Mouse (Mus musculus) hindbrain, postnatal 0 days (tissue): ENCODE data around the gene Wbp11. TPM values are rescaled to one million over a fixed set of nuclear protein-coding genes. Genes with fewer than 3 reads are reported as not detected.
A peak's percentile ranks its signal among the peaks of the same experiment; 100 is the strongest.

ENCODE experiments used
- ATAC-seq: fragments of 200-750 bp; cut with Nextera tagmentation; 2 replicates; pipeline ENCODE4 v1.8.0; 2017; ENCODE audit warnings: mild to moderate bottlenecking, moderate TSS enrichment, moderate library complexity
- DNase-seq: peaks from one replicate; pipeline ENCODE4 v3.0.0-alpha.2; 2015; ENCODE audit warnings: low spot score
- H3K27ac ChIP-seq: fragments of 300-500 bp; sonication (generic); 2 replicates; pipeline ENCODE4 v1.5.1; 2014; ENCODE audit warnings: mild to moderate bottlenecking
- H3K27me3 ChIP-seq: fragments of 300-500 bp; sonication (generic); 2 replicates; pipeline ENCODE4 v1.6.1; 2014; ENCODE audit warnings: low read length, mixed read lengths; ENCODE audit not compliant: insufficient read depth
- H3K36me3 ChIP-seq: fragments of 300-500 bp; sonication (generic); 2 replicates; pipeline ENCODE4 v1.6.1; 2014; ENCODE audit warnings: low read length, mixed read lengths; ENCODE audit not compliant: insufficient read depth
- H3K4me1 ChIP-seq: fragments of 300-500 bp; sonication (generic); 2 replicates; pipeline ENCODE4 v1.6.1; 2014; ENCODE audit warnings: antibody characterized with exemption, low read length, mixed read lengths; ENCODE audit not compliant: insufficient read depth
- H3K4me2 ChIP-seq: fragments of 300-500 bp; sonication (generic); 2 replicates; pipeline ENCODE4 v1.6.1; 2014; ENCODE audit warnings: low read depth, mild to moderate bottlenecking, low read length, moderate library complexity, mixed read lengths
- H3K4me3 ChIP-seq: fragments of 300-500 bp; sonication (generic); 2 replicates; pipeline ENCODE4 v1.5.1; 2014; ENCODE audit warnings: low read length
- H3K9ac ChIP-seq: fragments of 300-500 bp; sonication (generic); replicated peaks from 2 replicates; pipeline ENCODE4 v1.6.1; 2014; ENCODE audit warnings: mild to moderate bottlenecking, low read length, moderate library complexity, mixed read lengths
- H3K9me3 ChIP-seq: fragments of 300-500 bp; sonication (generic); 2 replicates; pipeline ENCODE4 v1.6.1; 2016; ENCODE audit warnings: low read length, mixed read lengths
- CTCF ChIP-seq: IDR thresholded peaks from 2 replicates; pipeline ENCODE4 v1.5.1; 2016; ENCODE audit warnings: antibody characterized with exemption, control low read depth, low read depth
- WGBS: fragments of 180-500 bp; shearing (Covaris S2); extraction: QIAGEN DNeasy Blood & Tissue Kit; methylation state at CpG from one replicate; pipeline ENCODE4 v1.1.7; 2014; 5-methylcytosine and 5-hydroxymethylcytosine counted together
- polyA plus RNA-seq: library from polyadenylated mRNA; unstranded; fragments of >200 nt; fragmentation: Nextera tagmentation; extraction: Ambion mirVana; gene quantifications from 2 replicates; pipeline ENCODE4 v1.2.1, GENCODE M21; 2015
- total RNA-seq: library from RNA; depleted of rRNA; stranded (reverse); fragments of >200 nt; gene quantifications from 2 replicates; pipeline ENCODE4 v1.2.3, GENCODE M21; 2014

Wbp11 gene
- total and polyA plus RNA-seq, 2 experiments from 2014 or later: 39.4 to 81.2 TPM

DNA sequence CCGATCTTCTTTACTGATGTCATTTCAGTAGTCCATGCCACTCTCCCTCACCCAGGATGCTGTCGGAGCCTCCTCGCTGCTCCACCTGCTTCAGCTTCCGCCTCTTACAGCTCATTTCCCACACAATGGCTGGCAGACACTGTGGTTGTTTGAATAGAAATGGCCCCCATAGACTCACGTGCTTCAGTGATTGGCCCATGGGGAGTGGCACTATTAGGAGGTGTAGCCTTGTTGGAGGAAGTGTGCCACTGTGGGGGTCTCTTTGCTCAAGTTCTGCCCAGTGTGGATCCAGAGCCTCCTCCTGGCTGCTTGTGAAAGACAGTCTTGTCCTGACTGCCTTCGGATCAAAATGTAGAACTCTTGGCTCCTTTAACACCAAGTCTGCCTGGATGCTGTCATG lies 32.2 kb downstream of the Wbp11 start:
- 53% methylated on average over 6 of the region's 6 CpGs for WGBS
- Histone ChIP-seq H3K36me3 (no peaks in the 10 kb centered on the region), H3K4me2 (no peak overlapping the region), H3K27ac (no peak overlapping the region), H3K9me3 (no peaks in the 10 kb centered on the region), H3K27me3 (no peaks in the 10 kb centered on the region), H3K4me1 (peaks cover 6% of the 10 kb centered on the region), H3K4me3 (no peak overlapping the region), H3K9ac (no peak overlapping the region)
- no peak for TF ChIP-seq CTCF
- ATAC-seq (no peak; the same call in 1 of the 2 replicates), DNase-seq (no peak)

DNA sequence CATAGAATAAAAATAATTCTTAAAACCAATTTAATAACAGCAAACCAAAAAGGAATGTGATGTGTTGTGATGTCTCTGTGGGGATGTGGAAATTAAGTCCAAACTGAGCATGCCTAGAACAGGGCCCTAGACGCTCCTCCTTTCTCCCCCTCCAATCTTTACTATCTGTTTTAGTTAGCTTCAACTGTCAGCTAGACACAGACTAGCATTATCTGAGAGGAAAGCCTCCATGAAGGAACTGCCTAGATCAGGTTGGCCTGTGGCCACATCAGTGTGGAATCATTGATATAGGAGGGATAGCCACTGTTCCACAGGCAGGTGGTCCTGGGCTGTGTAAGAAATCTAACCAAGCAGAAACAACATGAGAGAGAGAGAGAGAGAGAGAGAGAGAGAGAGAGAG lies 32.9 kb downstream of the Wbp11 start:
- H3K27me3 ChIP-seq: no peaks in the 10 kb centered on the region
- H3K9ac ChIP-seq: no peak overlapping the region
- no peak for TF ChIP-seq CTCF
- DNase-seq: no peak
- no peak for ATAC-seq
- H3K4me2 ChIP-seq: no peak overlapping the region
- no peak overlapping the region for H3K4me3 ChIP-seq
- no peak overlapping the region for H3K27ac ChIP-seq
- no peaks in the 10 kb centered on the region for H3K36me3 ChIP-seq
- no peaks in the 10 kb centered on the region for H3K9me3 ChIP-seq
- 53% methylated on average over 1 of the region's 1 CpGs for WGBS
- H3K4me1 ChIP-seq: peaks cover 6% of the 10 kb centered on the region

DNA sequence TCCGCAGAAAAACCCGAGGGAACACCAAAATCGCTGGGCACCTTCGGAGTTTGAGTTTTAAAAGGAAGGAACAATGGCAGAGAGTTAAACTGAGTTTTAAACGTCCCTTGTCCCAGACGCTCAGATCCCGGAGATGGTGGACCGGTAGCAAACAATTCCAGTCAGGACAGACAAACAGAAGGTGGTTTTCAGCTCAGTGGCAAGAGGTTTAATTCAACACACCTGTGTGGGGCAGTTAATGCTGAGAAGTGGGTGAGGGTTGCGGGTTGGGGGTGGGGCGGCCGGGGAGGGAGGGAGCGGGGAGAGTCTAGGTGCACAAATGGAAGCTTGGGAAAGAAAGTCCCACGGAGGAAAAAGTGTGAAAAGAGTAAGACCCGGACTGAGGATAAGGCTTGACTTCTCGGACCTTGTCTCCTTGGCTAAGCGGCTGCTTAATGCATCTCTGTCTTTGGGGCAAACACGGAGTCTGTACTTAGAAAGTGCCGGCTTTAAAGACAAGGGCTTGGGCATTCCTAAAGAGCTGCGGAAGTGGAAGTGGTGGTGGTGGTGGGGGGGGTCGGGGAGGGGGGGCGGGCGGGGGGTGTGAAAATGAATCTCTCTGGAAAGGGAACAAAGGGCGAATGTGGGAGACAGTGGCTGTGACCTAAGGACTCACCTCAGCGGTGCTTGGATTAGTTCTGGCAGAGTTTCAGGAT lies 34.1 kb downstream of the Wbp11 start:
- no peaks in the 10 kb centered on the region for H3K9me3 ChIP-seq
- DNase-seq (peak; percentile 8), ATAC-seq (no peak)
- 1% methylated on average over 21 of the region's 24 CpGs for whole genome bisulfite sequencing
- peak overlapping the region; percentile 29 for H3K4me3 ChIP-seq
- TF ChIP-seq CTCF: no peak
- no peaks in the 10 kb centered on the region for H3K36me3 ChIP-seq
- peaks cover 6% of the 10 kb centered on the region for H3K4me1 ChIP-seq
- no peak overlapping the region for H3K27ac ChIP-seq
- H3K27me3 ChIP-seq: no peaks in the 10 kb centered on the region
- peak overlapping the region; percentile 62 for H3K4me2 ChIP-seq
- H3K9ac ChIP-seq: no peak overlapping the region

DNA sequence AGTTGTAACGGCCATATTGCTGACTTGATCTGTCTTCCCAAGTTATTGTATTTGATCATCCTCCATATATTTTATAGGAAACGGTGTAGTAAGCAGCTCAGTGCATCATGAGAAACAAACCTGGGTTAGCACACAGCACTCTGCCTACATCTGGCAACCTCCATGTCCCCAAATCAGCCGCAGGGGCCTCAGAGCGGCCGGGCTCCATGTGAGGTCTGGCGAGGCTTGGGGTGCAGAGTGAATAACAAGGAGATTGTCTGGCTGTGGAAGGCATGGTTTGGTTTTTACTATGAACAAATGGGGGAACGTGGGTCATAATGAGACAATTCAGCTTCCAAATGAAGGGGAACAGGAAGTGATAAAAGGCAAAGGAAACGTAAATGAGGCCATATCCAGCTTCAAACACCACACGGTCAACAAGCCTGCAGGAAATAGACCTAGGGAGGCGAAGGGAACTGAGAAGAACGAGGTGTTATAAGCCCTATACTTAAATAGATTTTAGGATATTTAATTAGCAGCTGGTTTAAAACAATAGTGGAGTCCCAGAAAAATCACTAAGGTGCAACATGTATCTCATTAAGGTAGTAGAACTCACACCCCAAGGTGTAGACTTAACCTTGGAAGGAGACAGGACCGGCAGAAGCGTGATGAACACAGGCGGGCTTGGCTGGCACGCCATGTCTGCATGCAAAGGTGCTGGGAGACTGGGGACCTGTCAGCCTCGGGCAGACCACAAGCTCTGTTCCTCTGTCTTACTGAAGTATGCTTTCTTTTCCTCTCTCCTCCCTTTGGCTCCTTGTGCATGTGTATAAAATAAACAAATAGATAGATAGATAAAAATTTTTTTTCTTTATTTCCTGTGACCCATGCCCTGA lies 34.9 kb downstream of the Wbp11 start:
- WGBS: 33% methylated on average over 16 of the region's 16 CpGs
- no peak overlapping the region for H3K9ac ChIP-seq

DNA sequence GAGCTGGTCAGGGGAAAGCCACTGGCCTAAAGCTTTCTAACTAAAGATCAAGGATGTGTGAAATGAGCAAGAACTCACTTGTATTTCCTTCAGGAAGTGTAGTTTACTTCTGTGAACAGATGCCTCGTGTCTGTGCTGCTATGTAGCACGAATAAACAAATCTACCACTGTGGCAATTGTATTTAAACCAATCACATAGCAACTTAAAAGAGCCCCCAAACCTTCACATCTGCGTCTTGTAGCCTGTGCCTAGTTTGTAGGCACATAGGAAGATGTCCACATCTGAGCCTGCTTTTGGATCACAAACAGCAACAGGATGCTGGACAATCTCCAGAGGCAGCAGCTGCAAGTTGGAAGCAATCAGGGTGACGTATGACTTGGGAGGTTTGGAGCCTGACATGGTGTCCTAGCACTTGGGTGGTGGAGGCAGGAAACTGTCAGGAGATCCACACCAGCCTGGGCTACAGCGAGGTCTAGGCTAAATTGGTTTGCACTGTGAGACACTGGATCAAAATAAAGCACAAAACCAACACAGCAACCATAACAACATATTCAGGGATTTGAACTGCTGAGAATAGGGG lies 38.6 kb downstream of the Wbp11 start:
- peaks cover 6% of the 10 kb centered on the region for H3K4me1 ChIP-seq
- H3K27ac ChIP-seq: no peak overlapping the region
- DNase-seq (no peak), ATAC-seq (no peak)
- H3K4me2 ChIP-seq: no peak overlapping the region
- TF ChIP-seq CTCF: no peak
- H3K9ac ChIP-seq: no peak overlapping the region
- no peaks in the 10 kb centered on the region for H3K36me3 ChIP-seq
- no peak overlapping the region for H3K4me3 ChIP-seq
- H3K27me3 ChIP-seq: no peaks in the 10 kb centered on the region
- H3K9me3 ChIP-seq: no peaks in the 10 kb centered on the region
- 75% methylated on average over 5 of the region's 5 CpGs for WGBS

More for the DNA sequence above, 34.9 kb downstream of the Wbp11 start:
- no peaks in the 10 kb centered on the region for H3K9me3 ChIP-seq
- H3K27ac ChIP-seq: no peak overlapping the region
- H3K4me1 ChIP-seq: peaks cover 6% of the 10 kb centered on the region
- H3K4me3 ChIP-seq: peak overlapping the region; percentile 29
- TF ChIP-seq CTCF: no peak
- no peak for ATAC-seq
- peak overlapping the region; percentile 62 for H3K4me2 ChIP-seq
- no peaks in the 10 kb centered on the region for H3K36me3 ChIP-seq
- H3K27me3 ChIP-seq: no peaks in the 10 kb centered on the region
- no peak for DNase-seq

DNA sequence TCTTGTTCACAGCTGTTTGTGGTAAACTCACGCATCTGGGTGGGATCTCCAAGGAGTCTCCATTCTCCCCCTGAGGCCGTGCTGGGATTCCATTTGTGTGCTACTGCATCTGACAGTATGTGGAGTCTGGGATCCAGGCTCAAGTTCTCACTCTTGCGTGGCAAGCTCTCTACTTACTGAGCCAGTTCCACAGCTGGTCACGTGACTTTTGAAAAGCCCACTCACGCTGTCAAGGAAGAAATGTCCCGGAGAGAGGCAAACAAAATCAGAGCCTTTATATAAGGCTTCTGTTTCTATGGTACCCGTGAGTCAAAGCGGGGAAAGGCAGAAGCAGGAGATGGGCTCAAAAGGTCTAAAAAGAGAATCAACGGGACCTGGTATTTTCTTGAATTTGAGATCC lies 45.3 kb downstream of the Wbp11 start:
- no peak overlapping the region for H3K4me2 ChIP-seq
- no peaks in the 10 kb centered on the region for H3K36me3 ChIP-seq
- ATAC-seq: no peak
- 65% methylated on average over 9 of the region's 9 CpGs for WGBS
- H3K4me3 ChIP-seq: no peak overlapping the region
- no peak overlapping the region for H3K27ac ChIP-seq
- no peaks in the 10 kb centered on the region for H3K27me3 ChIP-seq
- no peaks in the 10 kb centered on the region for H3K9me3 ChIP-seq
- H3K9ac ChIP-seq: no peak overlapping the region
- no peaks in the 10 kb centered on the region for H3K4me1 ChIP-seq
- DNase-seq: no peak
- TF ChIP-seq CTCF: no peak
